Mouse (Mus musculus) CH12.LX (cell line): Measurements from ENCODE around the gene Rarg.

Experiments
- CTCF ChIP-seq, 2 experiments: IDR thresholded peaks in 1 of 2; conservative IDR thresholded peaks in 1 of 2; 2 replicates each; pipeline ENCODE4 v1.5.1; 2011 to 2012; ENCODE audit warnings: low read depth in 2 of 2, low read length in 2 of 2, improper control_type of control experiment in 1 of 2, inconsistent platforms in 1 of 2, mild to moderate bottlenecking in 1 of 2, moderate library complexity in 1 of 2
- MAZ ChIP-seq: IDR thresholded peaks from 2 replicates; pipeline ENCODE4 v1.6.1; 2012; ENCODE audit warnings: low read depth, mild to moderate bottlenecking, inconsistent platforms, low read length, improper control_type of control experiment, moderate library complexity
- MXI1 ChIP-seq: IDR thresholded peaks from 2 replicates; pipeline ENCODE4 v1.6.1; 2011; ENCODE audit warnings: mild to moderate bottlenecking, low read depth, low read length, improper control_type of control experiment
- RCOR1 ChIP-seq: conservative IDR thresholded peaks from 2 replicates; pipeline ENCODE4 v1.6.1; 2012; ENCODE audit warnings: low read depth, mild to moderate bottlenecking, inconsistent platforms, low read length, improper control_type of control experiment
- SMC3 ChIP-seq: IDR thresholded peaks from 2 replicates; pipeline ENCODE4 v1.6.1; 2011; ENCODE audit warnings: low read depth, low read length, improper control_type of control experiment

- TF ChIP-seq RCOR1 (no peak), SMC3 (no peak), CTCF (conservative IDR thresholded peaks at IDR 0.05 in 1 of 2, IDR thresholded peaks at IDR 0.05 in 1 of 2; ENCODE audit: low read depth in 2 of 2, low read length in 2 of 2) (no peak), MAZ (no peak), MXI1 (no peak)
Measured at GRCm38 (mm10) chr15:102244306-102245191, 12.8 kb downstream of the Rarg start.
